Mouse (Mus musculus) hindbrain, embryonic 11.5 days (tissue): Measurements from ENCODE around the gene Samd11. TPM values are rescaled to one million over a fixed set of nuclear protein-coding genes. Genes with fewer than 3 reads are reported as not detected.

Experiments used
- ATAC-seq: fragments of 200-750 bp; cut with Nextera tagmentation; 2 replicates; pipeline ENCODE4 v1.8.0; 2017; ENCODE audit warnings: mild to moderate bottlenecking, moderate TSS enrichment, moderate library complexity; ENCODE audit not compliant: low FRiP score
- DNase-seq: peaks from one replicate; pipeline ENCODE4 v3.0.0-alpha.2; 2015; ENCODE audit warnings: low spot score
- H3K27ac ChIP-seq: fragments of 300-500 bp; sonication (generic); 2 replicates; pipeline ENCODE4 v1.5.1; 2014; ENCODE audit warnings: mild to moderate bottlenecking, low read depth, low read length
- H3K27me3 ChIP-seq: fragments of 300-500 bp; sonication (generic); 2 replicates; pipeline ENCODE4 v1.6.1; 2014; ENCODE audit warnings: mild to moderate bottlenecking, low read length, moderate library complexity, mixed read lengths; ENCODE audit not compliant: control insufficient read depth, insufficient read depth
- H3K36me3 ChIP-seq: fragments of 300-500 bp; sonication (generic); 2 replicates; pipeline ENCODE4 v1.6.1; 2014; ENCODE audit warnings: mild to moderate bottlenecking, low read length, moderate library complexity, mixed read lengths; ENCODE audit not compliant: control insufficient read depth, insufficient read depth
- H3K4me1 ChIP-seq: fragments of 300-500 bp; sonication (generic); replicated peaks from 2 replicates; pipeline ENCODE4 v1.6.1; 2014; ENCODE audit warnings: low read length, mixed read lengths; ENCODE audit not compliant: control insufficient read depth, insufficient read depth
- H3K4me2 ChIP-seq: fragments of 300-500 bp; sonication (generic); replicated peaks from 2 replicates; pipeline ENCODE4 v1.6.1; 2014; ENCODE audit warnings: mild to moderate bottlenecking, low read depth, low read length
- H3K4me3 ChIP-seq: fragments of 300-500 bp; sonication (generic); 2 replicates; pipeline ENCODE4 v1.5.1; 2014; ENCODE audit warnings: low read depth, low read length
- H3K9ac ChIP-seq: fragments of 300-500 bp; sonication (generic); 2 replicates; pipeline ENCODE4 v1.6.1; 2014; ENCODE audit warnings: low read depth, low read length
- H3K9me3 ChIP-seq: fragments of 300-500 bp; sonication (generic); 2 replicates; pipeline ENCODE4 v1.6.1; 2016; ENCODE audit warnings: low read length; ENCODE audit not compliant: control insufficient read depth
- WGBS: fragments of 180-500 bp; shearing (Covaris S2); extraction: QIAGEN DNeasy Blood & Tissue Kit; methylation state at CpG from one replicate; pipeline ENCODE4 v1.1.7; 2014; 5-methylcytosine and 5-hydroxymethylcytosine counted together
- polyA plus RNA-seq: library from polyadenylated mRNA; unstranded; fragments of >200 nt; fragmentation: Nextera tagmentation; extraction: Ambion mirVana; gene quantifications from 2 replicates; pipeline ENCODE4 v1.2.1, GENCODE M21; 2014

Samd11 gene
- polyA plus RNA-seq, 1 experiment from 2014 or later: 3.1 TPM

DNA sequence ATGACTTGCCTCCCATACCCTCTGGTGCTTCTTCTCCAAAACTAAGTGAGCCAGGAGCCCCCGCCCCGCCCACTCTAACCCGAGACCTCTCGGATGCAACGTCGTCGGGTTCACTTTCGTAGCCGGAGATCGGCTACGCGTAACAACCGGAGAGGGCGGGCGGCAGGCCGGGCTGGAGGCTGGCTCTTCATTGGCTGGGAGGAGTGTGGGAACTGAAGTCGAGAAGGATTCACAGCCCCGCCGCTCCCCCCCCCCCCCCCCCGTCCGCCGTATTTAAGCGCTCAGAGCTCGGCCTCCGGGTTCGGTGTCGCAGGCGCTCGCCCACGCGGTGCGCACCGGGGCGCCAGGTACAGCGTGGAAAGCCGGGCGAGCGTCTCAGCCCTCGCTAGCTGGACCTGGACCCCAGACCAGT is 52.5 kb downstream of the Samd11 start, which contains the start of gene AW011738:
Gene AW011738 (plus strand): TSS at position 304 of the 412 bp plus-strand sequence.
- H3K9me3 ChIP-seq: no peaks in the 10 kb centered on the region
- no peaks in the 10 kb centered on the region for H3K27me3 ChIP-seq
- H3K36me3 ChIP-seq: no peaks in the 10 kb centered on the region
- H3K4me2 ChIP-seq: peak within 1 kb of the TSS; percentile 84
- under 1% methylated on average over 33 of the region's 39 CpGs for WGBS
- peak within 1 kb of the TSS; percentile 68 for H3K4me3 ChIP-seq
- DNase-seq (peak; percentile 82), ATAC-seq (peak; percentile 87)
- 0 out of 2 replicates have a peak, but pooled peaks cover 3% of the 10 kb centered on the region for H3K4me1 ChIP-seq
- H3K27ac ChIP-seq: peak within 1 kb of the TSS; percentile 47
- peak within 1 kb of the TSS; percentile 69 for H3K9ac ChIP-seq

DNA sequence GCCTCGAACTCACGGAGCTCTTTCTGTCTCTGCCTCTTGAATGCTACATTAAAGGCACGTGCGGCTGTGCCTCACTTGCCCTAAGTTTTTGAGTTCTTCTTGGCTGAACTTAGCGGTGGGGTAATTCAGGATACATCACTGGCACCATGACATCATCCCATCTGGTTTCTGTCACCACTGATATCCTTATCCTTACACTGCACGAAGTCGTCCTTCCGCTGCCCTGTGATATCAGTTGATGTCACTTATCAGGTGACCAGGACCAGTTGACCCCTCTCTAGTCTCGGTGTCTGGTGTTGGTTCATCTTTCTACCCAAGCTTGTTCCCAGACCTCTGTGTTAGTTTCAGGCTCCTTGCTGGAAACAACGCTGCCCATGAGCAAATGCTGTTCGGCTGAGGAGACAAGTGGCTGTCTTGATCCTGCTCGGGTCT is 53.0 kb downstream of the Samd11 start:
- Histone ChIP-seq H3K27me3 (no peaks in the 10 kb centered on the region), H3K4me3 (peak overlapping the region; percentile 68), H3K4me2 (peak overlapping the region; percentile 84), H3K9ac (peak overlapping the region; percentile 69; the same call in 1 of the 2 replicates), H3K36me3 (no peaks in the 10 kb centered on the region), H3K9me3 (no peaks in the 10 kb centered on the region), H3K27ac (peak overlapping the region; percentile 37), H3K4me1 (0 out of 2 replicates have a peak, but pooled peaks cover 3% of the 10 kb centered on the region)
- DNase-seq: no peak
- 47% methylated on average over 12 of the region's 12 CpGs for WGBS
- ATAC-seq: no peak

DNA sequence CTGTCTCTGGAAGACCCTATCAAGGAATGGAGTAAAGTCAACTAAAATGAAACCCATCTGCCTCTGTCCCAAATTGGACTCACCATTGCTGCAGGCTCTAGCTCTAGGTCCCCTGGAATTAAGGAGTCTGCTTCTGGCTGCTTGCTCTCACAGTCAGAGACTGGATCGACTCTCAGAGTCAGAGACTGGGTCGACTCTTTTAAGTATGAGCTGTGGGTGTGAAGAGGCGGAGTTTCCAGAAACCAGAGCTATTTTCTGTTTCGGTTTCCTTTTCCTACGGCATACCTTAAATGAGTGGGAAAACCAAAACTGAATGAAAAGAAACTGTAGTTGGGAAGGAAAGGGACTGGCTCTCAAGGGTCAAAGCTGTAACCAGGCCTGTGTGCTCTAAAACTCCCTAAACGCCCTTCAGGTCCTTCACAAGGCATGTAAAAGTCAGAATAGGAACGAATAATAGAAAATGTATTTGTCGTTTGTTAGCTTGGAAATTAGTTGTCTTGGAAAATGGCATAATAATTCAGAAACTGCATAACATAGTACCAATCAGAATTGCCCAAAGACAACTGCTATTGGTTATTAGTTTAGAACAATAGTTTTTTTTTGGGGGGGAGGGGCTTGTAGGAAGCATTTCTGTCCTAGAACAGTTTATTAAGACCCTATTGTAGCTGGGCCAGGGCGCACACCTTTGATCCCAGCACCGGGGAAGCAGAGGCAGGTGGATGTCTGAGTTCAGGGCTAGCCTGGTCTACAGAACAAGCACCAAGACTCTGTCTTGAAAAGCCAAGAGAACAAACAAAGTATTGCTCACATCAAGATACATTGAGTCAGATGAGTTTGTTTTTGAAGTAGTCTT is 54.6 kb downstream of the Samd11 start, which contains the start of gene Isg15:
Gene Isg15 (minus strand): TSS at position 196 of the 853 bp plus-strand sequence.
- no peak within 1 kb of the TSS for H3K27ac ChIP-seq
- H3K27me3 ChIP-seq: no peaks in the 10 kb centered on the region
- ATAC-seq (no peak), DNase-seq (no peak)
- 0 out of 2 replicates have a peak, but pooled peaks cover 3% of the 10 kb centered on the region for H3K4me1 ChIP-seq
- H3K9me3 ChIP-seq: no peaks in the 10 kb centered on the region
- H3K9ac ChIP-seq: no peak within 1 kb of the TSS
- no peaks in the 10 kb centered on the region for H3K36me3 ChIP-seq
- no peak within 1 kb of the TSS for H3K4me2 ChIP-seq
- 68% methylated on average over 10 of the region's 10 CpGs for WGBS
- no peak within 1 kb of the TSS for H3K4me3 ChIP-seq

DNA sequence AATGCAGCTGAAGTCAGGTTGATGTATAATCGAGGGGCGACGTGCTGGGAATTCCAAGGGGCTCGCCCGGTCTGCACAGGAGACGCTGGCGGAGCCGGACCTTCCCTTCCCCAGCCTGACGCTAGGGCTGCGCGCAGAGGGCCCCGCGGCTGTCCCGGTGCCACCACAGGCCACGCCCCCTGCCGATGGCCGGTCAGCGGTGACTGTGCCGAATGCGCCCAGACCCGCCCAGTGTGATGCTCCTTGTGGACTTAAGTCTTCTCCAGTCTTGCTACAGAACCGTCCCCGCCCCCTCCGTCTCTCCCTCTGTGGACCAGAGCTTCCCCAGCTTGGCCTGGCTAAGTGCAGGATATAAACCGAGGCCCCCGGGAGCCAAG is 57.6 kb downstream of the Samd11 start:
- Histone ChIP-seq H3K36me3 (no peaks in the 10 kb centered on the region), H3K9me3 (no peaks in the 10 kb centered on the region), H3K27me3 (no peaks in the 10 kb centered on the region), H3K4me3 (peak overlapping the region; percentile 96), H3K4me2 (peak overlapping the region; percentile 41), H3K9ac (peak overlapping the region; percentile 51), H3K4me1 (peaks cover 6% of the 10 kb centered on the region), H3K27ac (peak overlapping the region; percentile 95)
- DNase-seq: peak; percentile 97
- ATAC-seq: peak; percentile 95
- under 1% methylated on average over 22 of the region's 26 CpGs for WGBS

DNA sequence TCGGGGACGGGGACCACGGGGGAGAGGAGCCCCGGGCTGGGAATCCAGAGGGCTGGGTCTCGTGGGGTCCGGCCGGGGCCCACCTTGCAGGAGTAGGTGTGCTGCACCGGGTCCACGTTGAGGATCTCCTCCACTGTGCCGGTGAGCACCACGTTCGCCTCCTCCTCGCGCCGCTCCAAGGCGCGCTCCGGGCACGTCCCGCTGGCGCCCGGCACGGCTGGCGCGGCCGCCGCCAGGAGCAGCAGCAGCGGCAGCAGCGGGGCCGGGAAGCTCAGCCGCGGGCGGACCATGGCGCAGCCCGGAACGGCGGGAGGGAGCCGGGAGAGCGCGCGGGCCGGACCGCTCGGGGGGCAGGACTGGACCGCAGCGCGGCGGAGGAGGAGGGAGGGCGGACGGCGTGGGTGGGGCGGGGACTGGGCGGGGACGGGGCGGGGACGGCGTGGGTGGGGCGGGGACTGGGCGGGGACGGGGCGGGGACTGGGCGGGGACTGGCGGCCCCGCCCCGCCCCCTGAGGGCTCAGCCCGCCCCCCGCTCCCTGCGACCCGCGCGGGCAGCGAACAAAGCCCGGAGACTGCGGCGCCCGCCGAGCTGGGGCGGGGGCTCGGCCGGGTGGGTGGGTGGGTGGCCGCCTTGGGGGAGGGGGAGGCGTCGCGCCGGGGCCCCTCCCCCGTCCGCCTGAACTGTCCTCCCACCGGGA is 58.2 kb downstream of the Samd11 start, which contains the start of gene Agrn:
Gene Agrn (minus strand): TSS at position 358 of the 698 bp plus-strand sequence.
- H3K9me3 ChIP-seq: no peaks in the 10 kb centered on the region
- ATAC-seq (peak; percentile 86), DNase-seq (no peak)
- H3K9ac ChIP-seq: peak within 1 kb of the TSS; percentile 94
- H3K27me3 ChIP-seq: no peaks in the 10 kb centered on the region
- peak within 1 kb of the TSS; percentile 96 for H3K4me3 ChIP-seq
- H3K4me1 ChIP-seq: peaks cover 8% of the 10 kb centered on the region
- H3K4me2 ChIP-seq: peak within 1 kb of the TSS; percentile 86
- H3K27ac ChIP-seq: peak within 1 kb of the TSS; percentile 95
- no peaks in the 10 kb centered on the region for H3K36me3 ChIP-seq
- 2% methylated on average over 22 of the region's 88 CpGs for WGBS

Other genes with a start within 250 kb of the Samd11 start
- gene Tnfrsf4, start 241.8 kb downstream of the Samd11 start, polyA plus RNA-seq: 0.39 and 0.73 TPM in 2 replicates
- 0.74 and 2.4 TPM in 2 replicates for gene Tnfrsf18, start 229.5 kb downstream of the Samd11 start, polyA plus RNA-seq
- gene Ttll10, start 196.2 kb downstream of the Samd11 start, polyA plus RNA-seq: 0.10 TPM in 1 of 2 replicates, not detected in the other
- gene 9430015G10Rik, start 145.7 kb downstream of the Samd11 start, polyA plus RNA-seq: 44.0 and 44.4 TPM in 2 replicates
- gene Rnf223, start 125.1 kb downstream of the Samd11 start, polyA plus RNA-seq: 0.73 and 0.76 TPM in 2 replicates
- gene Agrn, start 58.2 kb downstream of the Samd11 start, polyA plus RNA-seq: 79.7 and 80.7 TPM in 2 replicates
- gene Isg15, start 54.8 kb downstream of the Samd11 start, polyA plus RNA-seq: 0.54 and 1.2 TPM in 2 replicates
- 2.0 and 3.1 TPM in 2 replicates for gene AW011738, start 52.4 kb downstream of the Samd11 start, polyA plus RNA-seq
- 1.1 and 1.4 TPM in 2 replicates for gene Perm1, start 39.8 kb downstream of the Samd11 start, polyA plus RNA-seq
- gene Plekhn1, start 20.8 kb downstream of the Samd11 start, polyA plus RNA-seq: 17.0 and 17.8 TPM in 2 replicates
- 78.0 and 78.6 TPM in 2 replicates for gene Noc2l, start 19.6 kb downstream of the Samd11 start, polyA plus RNA-seq
- not detected in 2 replicates for gene Vmn2r-ps159, start 75.4 kb upstream of the Samd11 start, polyA plus RNA-seq